Mouse (Mus musculus) E14TG2a.4 (cell line): Measurements from ENCODE around the gene Rptor.

Experiments
- CTCF ChIP-seq: conservative IDR thresholded peaks from 2 replicates; pipeline ENCODE4 v1.5.1; 2014; ENCODE audit warnings: low read length
- NANOG ChIP-seq: IDR thresholded peaks from 2 replicates; pipeline ENCODE4 v1.6.1; 2014; ENCODE audit warnings: borderline replicate concordance, low read length, mixed read lengths
- POU5F1 ChIP-seq: IDR thresholded peaks from 2 replicates; pipeline ENCODE4 v1.6.1; 2014; ENCODE audit warnings: low read length, borderline replicate concordance

GRCm38 (mm10) chr11:119624401-119624800 lies 21.7 kb downstream of the Rptor start:
- TF ChIP-seq POU5F1 (no peak), CTCF (no peak), NANOG (no peak)
